Mouse (Mus musculus) fibroblast of lung, adult 2 months (primary cell): ENCODE measurements at regions not wholly inside any gene's neighbourhood (a gene's known extent, or its start where the extent isn't known, plus 50 kb on each side); places are given as distances from the start of the nearest gene placed in this dataset.
A peak's percentile ranks its signal among the peaks of the same experiment; 100 is the strongest.

Source experiments
- DNase-seq: peaks from one replicate; pipeline ENCODE4 v3.0.0-alpha.2; 2011; ENCODE audit warnings: low read depth

- DNase-seq = no peak
These were observed 86.3 kb downstream of the Hhipl2 start for GRCm38 (mm10) chr1:183504103-183504841.

GRCm38 (mm10) chr1:183507893-183508292 is 89.9 kb downstream of the Hhipl2 start:
- DNase-seq = no peak

- DNase-seq = peak; percentile 44
These were observed 92.7 kb downstream of the Hhipl2 start for GRCm38 (mm10) chr1:183510759-183511158.

GRCm38 (mm10) chr1:183513876-183514275 is 95.9 kb downstream of the Hhipl2 start:
- no peak for DNase-seq

- no peak for DNase-seq
These were observed 96.4 kb downstream of the Hhipl2 start for GRCm38 (mm10) chr1:183514281-183514983.

- DNase-seq = no peak
These were observed 96.9 kb downstream of the Hhipl2 start for GRCm38 (mm10) chr1:183514984-183515287.

- no peak for DNase-seq
These were observed 98.2 kb downstream of the Hhipl2 start for GRCm38 (mm10) chr1:183516167-183516566.

- no peak for DNase-seq
These were observed 99.2 kb downstream of the Hhipl2 start for GRCm38 (mm10) chr1:183517236-183517635.

- no peak for DNase-seq
These were observed 103.6 kb downstream of the Hhipl2 start for GRCm38 (mm10) chr1:183521569-183521968.

GRCm38 (mm10) chr1:183533386-183533785 is 115.4 kb downstream of the Hhipl2 start:
- DNase-seq = no peak

- DNase-seq = no peak
These were observed 130.9 kb downstream of the Hhipl2 start for GRCm38 (mm10) chr1:183548752-183549387.

GRCm38 (mm10) chr1:183552617-183553016 is 134.6 kb downstream of the Hhipl2 start:
- DNase-seq = no peak

GRCm38 (mm10) chr1:183553219-183553618 is 135.2 kb downstream of the Hhipl2 start:
- DNase-seq = no peak

GRCm38 (mm10) chr1:183562853-183563252 is 144.8 kb downstream of the Hhipl2 start:
- DNase-seq = no peak

GRCm38 (mm10) chr1:183573621-183574585 is 155.9 kb downstream of the Hhipl2 start:
- peak; percentile 81 for DNase-seq

- DNase-seq = no peak
These were observed 166.8 kb downstream of the Hhipl2 start for GRCm38 (mm10) chr1:183584861-183585260.

- DNase-seq = no peak
These were observed 168.4 kb downstream of the Hhipl2 start for GRCm38 (mm10) chr1:183586406-183586805.

GRCm38 (mm10) chr1:183595306-183595705 is 177.3 kb downstream of the Hhipl2 start:
- DNase-seq = no peak

GRCm38 (mm10) chr1:183600466-183600865 is 182.5 kb downstream of the Hhipl2 start:
- no peak for DNase-seq

GRCm38 (mm10) chr1:183611966-183612694 is 194.1 kb downstream of the Hhipl2 start:
- peak; percentile 37 for DNase-seq

- DNase-seq = no peak
These were observed 201.5 kb downstream of the Hhipl2 start for GRCm38 (mm10) chr1:183619451-183620059.
